Comparison of ENCODE assay signal across 15 mouse cellular contexts in genomic region chr19:60560497-60560896, GRCm38 (mm10).
"Had no signal": no experiment of that assay in that cellular context is flagged by ENCODE, and none has a peak within 500 bp of the region (broad histone marks: within the 10 kb centered on the region; RNA-seq: fewer than 3 reads in every experiment).

No protein-coding gene starts in this region.

- H3K9ac ChIP-seq: lung, embryonic 15.5 days; midbrain, embryonic 13.5 days; midbrain, embryonic 15.5 days; neural tube, embryonic 12.5 days; stomach, embryonic 15.5 days had no signal

- H3K9me3 ChIP-seq: lung, embryonic 15.5 days; megakaryocyte, embryonic 14.5 days; midbrain, embryonic 13.5 days; midbrain, embryonic 15.5 days; neural tube, embryonic 12.5 days; stomach, embryonic 15.5 days had no signal

- H3K4me1 ChIP-seq: lung, embryonic 15.5 days; neural tube, embryonic 12.5 days; stomach, embryonic 15.5 days had no signal

- H3K27me3 ChIP-seq: lung, embryonic 15.5 days; megakaryocyte, embryonic 14.5 days; midbrain, embryonic 13.5 days; midbrain, embryonic 15.5 days; neural tube, embryonic 12.5 days; stomach, embryonic 15.5 days had no signal

- H3K27ac ChIP-seq: lung, embryonic 15.5 days; midbrain, embryonic 13.5 days; midbrain, embryonic 15.5 days; neural tube, embryonic 12.5 days; stomach, embryonic 15.5 days; stomach, postnatal 0 days had no signal

- H3K4me2 ChIP-seq: lung, embryonic 15.5 days; midbrain, embryonic 11.5 days; midbrain, embryonic 13.5 days; midbrain, embryonic 15.5 days; neural tube, embryonic 12.5 days; stomach, embryonic 15.5 days had no signal

- ATAC-seq: lung, postnatal 0 days; midbrain, embryonic 13.5 days; midbrain, embryonic 15.5 days had no signal

- H3K4me3 ChIP-seq: lung, embryonic 15.5 days; megakaryocyte, embryonic 14.5 days; midbrain, embryonic 13.5 days; midbrain, embryonic 15.5 days; neural tube, embryonic 12.5 days; stomach, embryonic 15.5 days had no signal

- H3K36me3 ChIP-seq: midbrain, embryonic 15.5 days had no signal

- DNase-seq: lung, adult 2 months; lung, postnatal 4 days; right cerebral cortex, postnatal 14 days; thymus, adult 2 months; thymus, postnatal 25 days; thymus, postnatal 4 days had no signal
